Mouse (Mus musculus) urinary bladder, postnatal 14 days (tissue): ENCODE results near the gene Cenpq.

Experiments
- DNase-seq: peaks from one replicate; pipeline ENCODE4 v3.0.0; 2021; ENCODE audit warnings: low spot score

The Cenpq gene

DNA sequence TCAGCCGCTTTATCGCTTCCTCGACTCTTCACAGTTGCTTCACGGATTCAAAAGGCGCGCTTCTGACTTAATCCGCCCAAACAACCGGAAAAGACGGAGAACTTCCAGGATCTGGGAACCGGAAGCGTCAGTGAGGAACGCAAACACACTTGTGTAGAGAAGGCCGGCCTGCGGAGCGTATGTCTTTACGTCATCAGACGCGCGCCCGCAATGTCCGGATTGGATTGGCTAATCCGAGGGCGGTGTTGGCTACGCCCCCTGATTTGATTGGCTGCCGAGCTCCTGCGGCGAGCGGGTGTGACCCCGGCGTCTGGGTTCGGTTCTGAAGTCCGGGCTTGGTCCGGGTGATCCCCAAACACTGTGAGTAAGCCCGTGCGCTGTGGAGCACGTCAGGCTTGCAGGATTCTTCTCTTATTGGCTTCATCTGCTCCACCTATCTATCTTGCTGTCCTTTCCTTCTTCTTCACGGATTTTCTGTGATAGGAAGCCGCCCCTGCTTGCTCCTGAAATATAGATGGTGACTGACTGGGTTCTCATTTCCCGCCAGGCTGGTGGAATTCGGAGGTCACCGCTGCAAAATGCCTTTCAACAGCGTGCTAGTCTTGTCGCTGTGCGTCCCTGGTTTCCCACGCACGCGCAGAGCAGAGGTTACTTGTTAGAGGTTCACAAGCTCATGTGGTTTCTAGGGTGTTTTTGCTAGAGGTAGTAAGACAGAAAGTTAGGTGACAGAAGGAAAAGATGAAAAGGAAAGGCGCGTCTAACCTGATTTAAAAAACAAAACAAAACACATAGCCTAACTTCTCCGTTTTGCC, at the start of gene Cenpq, which contains the start of gene Mut:
Gene Cenpq (minus strand): TSS at position 628 of the 812 bp plus-strand sequence.
Gene Mut (plus strand): TSS at position 266 of the 812 bp plus-strand sequence.
- peak; percentile 99 for DNase-seq

DNA sequence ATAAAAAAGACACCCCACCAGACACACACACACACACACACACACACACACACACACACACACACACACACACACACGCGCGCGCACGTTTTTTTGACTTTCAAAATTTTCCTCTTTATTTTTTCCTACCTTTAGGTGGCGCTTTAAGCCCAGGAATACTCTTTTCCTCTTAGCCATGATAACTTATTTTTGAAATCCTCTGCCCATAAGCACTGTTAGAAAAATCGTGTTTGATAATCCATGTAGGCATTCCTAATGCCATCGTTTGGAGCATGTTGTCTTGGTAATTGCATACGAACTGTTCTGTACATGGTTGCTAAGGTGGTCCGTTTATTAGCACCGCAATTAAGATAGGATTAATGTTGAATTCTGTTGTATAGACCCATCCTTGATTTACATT, 43.1 kb upstream of the Cenpq start:
- no peak for DNase-seq

DNA sequence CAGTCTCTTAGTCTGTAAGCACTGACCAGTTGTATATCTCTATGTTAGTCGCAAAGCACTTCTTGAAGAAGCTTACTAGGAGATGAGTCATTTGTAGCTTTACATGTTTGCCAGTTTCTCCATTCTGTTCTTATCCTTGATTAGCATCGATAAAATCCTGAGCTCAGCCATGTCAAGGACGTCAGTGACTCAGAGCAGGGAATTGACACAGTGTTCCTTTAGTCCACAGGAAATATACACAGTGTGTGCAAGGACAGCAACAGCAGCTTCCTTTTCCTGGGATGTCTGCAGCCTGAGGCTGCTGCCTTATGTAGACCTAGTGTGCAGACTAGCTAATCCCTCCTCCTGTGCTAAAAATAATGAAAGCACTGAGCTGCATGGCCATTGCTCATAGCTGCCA, 13.7 kb upstream of the Cenpq start:
- no peak for DNase-seq

DNA sequence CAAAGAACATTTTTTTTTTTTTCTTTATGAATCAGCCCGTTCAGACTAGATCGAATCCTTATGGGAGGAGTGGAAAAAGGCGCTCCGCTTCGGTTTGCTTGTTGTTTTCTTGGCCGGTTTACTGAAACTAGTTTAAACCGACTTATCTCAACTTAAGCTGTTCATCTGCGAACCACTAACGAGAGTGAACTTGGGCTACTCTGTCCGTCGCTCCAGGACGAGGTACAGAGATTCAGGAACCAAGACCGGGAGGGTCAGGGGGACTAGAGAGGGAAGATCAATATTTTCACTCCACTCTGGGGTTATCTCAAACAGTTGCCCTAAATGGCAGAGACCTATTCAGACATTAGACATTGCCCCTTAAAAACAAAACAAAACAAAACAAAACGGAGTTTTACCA, 862 bp downstream of the Cenpq start:
- DNase-seq: no peak

DNA sequence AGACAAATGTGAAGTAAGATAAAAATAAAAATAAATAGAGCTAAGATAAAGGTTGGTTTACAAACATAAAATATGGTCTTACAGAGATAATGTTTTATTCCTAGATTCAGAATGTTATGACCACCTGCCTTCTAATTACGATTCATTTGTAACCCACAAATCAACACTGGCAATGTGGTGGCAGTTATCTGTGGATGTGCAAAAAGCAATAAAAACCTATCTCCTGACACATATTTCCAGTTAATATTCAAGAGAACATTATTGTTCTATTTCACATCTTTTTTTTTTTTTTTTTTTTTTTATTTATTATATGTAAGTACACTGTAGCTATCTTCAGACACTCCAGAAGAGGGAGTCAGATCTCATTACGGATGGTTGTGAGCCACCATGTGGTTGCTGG, 19.3 kb downstream of the Cenpq start:
- no peak for DNase-seq

DNA sequence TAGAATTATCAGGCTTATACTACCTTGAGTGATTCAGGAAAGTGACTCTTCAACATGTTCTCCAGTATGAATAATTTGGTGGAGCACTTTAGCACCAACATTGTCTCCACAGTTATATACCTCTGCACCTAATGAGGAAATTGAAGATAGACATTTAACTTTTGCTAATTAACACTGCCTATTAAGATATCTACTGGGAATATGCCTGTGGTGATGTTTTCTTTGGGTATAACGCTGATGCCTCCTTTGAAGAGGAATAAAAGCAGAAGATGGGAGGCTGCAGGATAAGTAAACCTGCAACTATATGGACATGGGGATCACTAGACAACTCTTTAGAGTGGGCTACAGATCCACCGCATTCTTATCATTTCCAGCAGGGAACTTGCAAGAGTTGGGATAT, 20.6 kb downstream of the Cenpq start, which contains the start of gene Glyatl3:
Gene Glyatl3 (minus strand): TSS at position 101 of the 400 bp plus-strand sequence.
- DNase-seq: no peak

DNA sequence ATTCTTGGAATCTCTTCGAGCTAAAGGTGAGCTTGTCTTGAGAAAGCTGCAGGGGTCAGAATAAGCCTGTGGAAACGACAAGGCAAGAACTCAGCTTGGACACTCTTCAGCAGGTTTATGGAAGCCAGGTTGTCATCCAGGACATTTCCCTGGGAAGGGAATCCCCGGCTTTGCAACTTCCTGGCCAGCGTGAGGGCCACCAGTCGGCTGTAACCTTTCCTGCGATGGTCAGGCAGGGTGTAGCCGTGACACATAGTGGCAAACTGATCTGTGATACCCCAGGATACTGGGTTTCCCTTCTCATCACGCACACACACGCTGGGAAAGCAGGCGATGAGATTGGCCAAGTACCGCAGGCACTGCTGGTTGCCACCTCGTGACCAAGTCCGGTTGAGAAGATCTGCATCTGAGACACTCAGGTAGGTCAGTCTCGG, 30.1 kb downstream of the Cenpq start:
- no peak for DNase-seq

DNA sequence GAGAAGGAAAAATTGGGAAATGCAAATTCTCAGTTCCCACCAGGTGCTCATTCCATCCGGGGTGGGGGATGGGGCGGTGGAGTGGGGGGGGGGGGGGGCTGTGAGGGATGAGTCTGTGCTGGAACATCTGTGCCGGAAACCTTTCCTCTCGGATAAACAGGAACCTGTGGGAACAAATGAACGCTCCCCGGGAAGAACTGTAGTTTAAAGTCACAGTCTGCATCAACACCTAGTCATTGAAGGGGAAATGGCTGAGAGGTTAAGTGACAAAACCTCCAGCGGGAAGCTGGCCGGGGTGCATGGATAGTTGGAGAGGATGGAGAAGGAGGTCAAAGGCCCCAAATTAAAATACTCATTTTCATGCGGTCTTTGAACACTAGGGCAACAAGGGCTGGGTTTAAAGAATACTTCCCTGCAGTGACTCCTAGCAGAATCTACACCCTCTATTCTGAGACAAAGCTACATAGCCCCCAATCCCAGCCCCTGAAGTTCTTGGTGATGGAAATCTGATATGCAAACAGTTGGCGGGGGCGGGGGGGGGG, 30.7 kb downstream of the Cenpq start:
- DNase-seq: no peak

DNA sequence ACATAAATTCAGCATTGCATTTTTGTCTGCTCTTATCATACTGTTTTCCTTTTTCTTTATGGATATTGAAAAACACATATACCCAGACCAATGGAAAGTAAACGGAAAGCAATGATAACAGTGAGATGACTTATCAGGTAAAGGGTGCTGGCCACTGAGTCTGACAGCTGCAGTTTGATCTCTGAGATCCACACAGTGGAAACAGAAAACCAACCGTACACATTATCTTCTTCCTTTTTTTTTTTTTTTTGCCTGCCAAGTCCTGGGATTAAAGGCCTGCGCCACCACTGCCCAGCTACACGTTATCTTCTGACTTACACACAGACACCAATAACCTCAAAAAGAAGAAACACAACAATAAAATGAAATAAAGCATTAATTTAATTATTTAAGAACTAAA, 31.5 kb downstream of the Cenpq start:
- DNase-seq: no peak

DNA sequence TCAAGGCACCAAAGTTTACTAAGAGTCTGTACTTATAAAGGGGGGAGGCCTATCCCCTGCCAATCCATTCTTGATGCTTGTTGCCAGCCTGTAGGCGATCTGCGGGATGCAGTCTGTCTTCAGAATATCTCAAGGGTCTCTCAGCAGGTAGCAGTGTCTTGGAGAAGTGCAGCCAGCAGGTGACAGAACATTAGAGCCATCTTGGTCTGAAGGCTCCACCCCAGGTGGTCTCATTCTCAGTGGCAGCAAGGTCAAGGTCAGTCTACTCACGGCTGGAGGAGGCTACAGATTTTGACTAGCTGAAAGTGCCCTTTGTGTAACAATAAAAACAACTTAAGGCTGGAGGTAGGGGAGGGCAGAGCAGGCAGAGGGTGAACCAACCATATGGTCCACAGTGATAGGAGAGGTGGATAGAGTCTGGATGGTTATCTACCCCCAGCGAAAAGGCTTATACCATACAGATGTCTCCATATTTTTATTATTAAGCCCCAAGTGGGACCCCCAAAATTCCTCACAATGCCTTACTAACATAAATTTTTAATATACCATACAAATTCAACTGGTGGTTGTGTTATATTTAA, 35.0 kb downstream of the Cenpq start:
- no peak for DNase-seq

DNA sequence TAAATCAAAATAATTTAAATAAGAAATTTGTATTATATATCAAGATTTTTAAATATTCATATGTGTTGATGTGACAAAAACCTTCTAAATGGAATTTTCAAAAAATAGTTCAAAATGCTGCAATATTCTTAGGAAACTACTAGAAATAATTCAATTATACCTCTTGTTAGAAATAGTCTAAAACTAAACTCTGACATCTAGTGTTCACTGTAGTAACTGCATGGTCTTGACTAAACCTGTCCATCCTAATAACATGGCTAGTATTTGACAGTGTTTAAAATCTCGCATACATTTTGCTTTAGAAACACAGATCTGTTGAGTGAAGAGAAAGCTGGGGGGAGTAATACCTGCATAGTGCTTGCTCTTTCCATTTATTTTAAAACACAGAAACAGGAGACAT, 38.0 kb downstream of the Cenpq start:
- DNase-seq: no peak

DNA sequence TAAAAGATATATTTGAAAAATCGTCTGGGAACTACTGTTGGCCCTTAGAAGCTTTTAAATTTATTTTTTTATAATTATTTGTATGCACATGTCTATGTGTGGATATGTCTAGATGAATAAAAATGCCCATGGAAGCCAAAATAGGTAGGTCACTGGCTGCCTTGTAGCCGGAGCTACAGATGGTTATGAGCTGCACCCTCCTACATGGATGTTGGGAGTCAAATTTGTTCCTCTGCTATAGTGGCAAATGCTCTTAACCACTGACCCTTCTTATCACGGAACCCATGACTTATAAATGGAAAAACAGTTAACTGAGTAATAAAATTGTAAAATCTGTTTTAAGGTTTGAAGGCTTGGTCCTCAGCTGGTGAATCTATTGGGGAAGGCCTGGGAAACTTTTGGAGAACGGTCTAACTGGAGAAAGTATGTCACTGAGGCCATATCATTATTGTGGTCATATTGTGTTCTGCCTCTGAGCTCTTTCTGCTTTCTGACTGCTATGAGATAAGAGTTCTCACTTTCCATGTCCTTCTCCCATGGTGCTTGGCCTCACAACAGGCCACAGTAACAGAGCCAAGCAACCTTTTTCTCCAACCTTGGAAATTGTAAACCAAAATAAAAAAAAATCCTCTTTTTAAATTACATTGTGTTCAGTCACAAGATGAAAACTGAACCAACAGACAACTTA, 46.9 kb downstream of the Cenpq start:
- no peak for DNase-seq

DNA sequence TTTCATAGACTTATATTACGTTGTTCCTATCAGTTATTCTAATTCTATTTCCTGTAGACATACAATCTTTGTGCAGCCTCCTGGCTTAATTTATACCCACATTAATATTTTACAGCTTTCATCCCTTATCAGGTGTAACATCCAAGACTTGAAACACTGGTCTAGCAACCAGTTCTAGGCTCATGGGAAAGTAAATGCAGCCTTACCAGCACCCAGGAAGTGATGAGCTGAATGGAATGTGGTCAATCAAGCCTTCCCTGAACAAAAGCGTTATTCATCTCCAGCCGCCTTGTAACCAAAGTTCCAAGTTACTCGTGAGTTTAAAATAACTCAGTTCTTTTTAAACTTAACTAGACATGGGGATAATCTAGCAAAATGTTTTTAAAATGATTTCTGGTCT, 49.7 kb downstream of the Cenpq start:
- DNase-seq: peak; percentile 39

DNA sequence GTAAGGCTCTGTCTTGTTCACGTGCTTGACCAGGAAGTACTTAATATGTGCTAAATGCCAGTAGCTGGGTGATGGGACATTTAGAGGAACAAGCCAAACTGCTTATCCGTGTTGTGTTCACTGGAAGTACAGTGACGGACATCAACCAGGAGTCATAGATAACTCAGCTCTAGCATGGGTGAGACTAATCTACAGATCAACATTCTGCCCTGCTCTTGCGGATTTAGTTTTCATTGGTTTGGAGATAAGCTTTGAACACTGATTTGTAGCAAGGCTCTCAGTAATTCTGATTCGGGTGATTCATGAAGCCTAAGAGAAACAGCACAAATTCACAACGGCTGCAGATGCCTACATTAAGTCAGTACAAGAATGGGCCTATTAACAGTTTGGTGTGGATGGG, 52.7 kb downstream of the Cenpq start:
- no peak for DNase-seq

DNA sequence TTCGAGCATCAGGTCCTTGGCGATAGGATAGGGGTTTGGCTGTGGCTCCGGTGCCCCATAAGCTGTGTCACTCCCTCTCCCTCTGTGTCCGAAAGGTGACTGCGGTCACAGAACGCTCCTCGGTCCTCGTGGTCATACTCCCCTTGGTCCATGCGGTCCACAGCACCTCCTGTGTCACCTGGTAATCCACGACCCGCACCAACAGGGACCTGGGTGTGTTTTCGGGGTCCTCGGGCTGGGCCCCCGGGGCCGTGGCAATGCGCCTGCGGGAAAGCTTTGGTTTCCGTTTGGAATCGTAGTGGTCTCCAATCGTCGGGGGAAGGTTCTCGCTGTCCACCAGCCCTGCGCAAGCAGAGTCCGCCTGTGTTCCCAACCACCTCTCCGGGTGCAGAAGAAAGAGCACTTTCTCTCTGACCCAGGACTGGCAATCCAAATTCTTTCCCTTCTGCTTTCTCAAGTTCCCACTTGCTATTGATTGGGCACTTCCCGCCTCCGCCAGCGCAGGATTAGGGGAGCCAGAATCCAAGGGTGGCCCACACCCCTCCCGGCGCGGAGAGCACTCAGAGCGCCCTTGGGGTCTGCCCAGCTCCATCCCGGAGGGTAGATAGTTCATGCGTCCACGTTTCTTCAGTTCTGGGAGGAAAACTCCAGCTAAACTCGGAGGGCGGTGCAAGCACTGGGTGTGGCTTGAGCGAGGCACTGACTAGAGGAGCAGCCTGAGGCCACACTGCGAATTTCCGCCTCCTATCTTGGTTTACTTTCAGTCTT, 54.7 kb downstream of the Cenpq start, which contains the start of gene 9130008F23Rik:
Gene 9130008F23Rik (minus strand): TSS at position 636 of the 768 bp plus-strand sequence.
- peak; percentile 80 for DNase-seq

DNA sequence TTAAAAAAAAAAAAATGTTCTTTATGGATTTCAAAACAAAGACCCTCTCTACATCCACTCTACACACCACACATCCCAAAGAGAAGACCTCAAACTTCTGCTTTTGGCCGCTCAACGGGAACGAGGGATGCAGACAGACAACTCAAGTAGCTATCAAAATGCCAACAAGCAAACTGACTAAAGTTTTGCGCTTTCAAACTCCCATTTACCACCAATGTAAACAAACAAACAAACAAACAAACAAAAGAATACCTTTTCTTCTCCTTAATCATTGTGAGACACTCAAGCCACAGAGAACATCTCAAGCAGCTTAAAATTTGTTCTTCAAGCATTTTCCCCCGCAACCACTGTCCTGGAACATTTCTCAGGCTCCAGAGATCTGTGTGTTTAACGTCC, 55.3 kb downstream of the Cenpq start:
- DNase-seq: no peak

DNA sequence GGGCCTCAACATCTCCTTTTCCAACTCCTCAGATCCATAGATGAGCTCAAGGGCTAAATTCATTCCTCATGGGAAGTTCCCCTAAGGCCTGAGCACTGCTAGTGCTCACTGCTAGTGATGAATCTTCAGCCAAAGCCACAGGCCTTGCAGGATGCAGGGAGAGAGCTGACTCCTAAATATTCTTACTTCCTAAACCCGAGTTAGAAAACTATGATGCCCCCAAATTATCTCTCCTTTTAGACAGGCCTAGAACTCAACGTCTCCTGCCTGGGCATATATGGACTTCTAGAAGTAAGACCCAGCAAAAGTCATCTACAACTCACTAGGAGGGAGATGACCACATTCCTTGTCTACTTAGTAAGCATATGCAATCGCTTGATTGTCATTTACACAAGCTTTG, 57.1 kb downstream of the Cenpq start:
- no peak for DNase-seq

DNA sequence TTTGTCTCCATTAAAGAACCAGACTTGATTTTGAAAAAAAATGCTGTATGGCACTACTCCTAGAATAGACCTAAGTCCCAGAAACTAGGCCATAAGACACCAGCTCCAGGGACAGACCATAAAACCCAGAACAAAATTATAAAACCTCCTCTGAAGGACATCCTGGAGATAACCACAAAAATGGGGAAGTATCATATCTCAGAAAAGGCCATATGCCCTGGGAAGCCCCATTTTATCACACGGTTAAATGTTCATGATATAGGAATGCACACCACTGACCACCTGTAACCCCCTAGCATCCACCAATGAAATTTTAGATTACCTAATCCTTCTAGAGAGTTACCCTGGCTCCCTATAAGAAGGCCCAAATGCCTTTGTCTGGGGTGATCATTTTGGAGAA, 59.3 kb downstream of the Cenpq start:
- DNase-seq: no peak

DNA sequence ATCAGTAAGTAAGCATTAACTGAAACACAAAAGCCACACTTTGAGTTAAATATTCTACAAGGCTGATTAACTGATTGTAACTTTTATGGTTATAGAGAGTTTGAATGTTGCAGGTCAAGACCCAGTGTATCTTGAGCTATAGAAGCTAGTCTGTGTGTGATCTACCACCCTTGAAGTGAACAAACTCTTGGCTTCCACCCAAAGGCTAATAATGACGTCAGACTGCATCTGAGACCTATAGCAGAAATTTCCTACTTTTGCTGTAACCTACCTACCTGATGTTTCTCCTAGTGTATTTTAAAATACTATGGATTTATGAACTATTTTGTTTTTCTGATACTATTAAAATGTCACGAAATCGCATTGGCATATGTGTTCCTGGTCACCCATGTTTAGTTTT, 60.1 kb downstream of the Cenpq start:
- DNase-seq: no peak

DNA sequence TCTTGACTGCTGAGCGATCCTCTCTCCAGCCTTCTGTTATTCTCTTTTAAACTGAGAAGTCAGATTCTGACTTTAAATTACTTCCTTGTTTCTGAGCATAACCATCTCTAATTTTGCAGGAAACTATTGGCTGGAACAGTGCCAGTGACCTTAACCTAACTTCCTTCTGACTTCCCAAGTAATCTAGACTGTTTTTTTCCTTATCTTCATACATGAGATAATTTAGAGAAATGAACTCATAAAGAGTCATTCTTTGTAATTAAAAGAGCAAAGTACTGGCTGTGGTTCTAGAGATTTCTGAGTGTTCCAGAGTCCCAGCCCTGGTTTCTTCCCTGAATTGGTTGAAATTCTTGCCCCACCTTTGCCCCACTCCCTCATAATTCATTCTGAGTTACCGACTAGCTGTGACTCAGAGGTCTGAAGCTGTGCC, 61.2 kb downstream of the Cenpq start:
- peak; percentile 55 for DNase-seq
